Mouse (Mus musculus): ENCODE measurements around the gene Atpaf2. TPM values are rescaled to one million over a fixed set of nuclear protein-coding genes. Genes with fewer than 3 reads are reported as not detected.
"Not testable (repeated sequence)": the region's sequence is repeated elsewhere in the genome, so short reads cannot be mapped to it uniquely, and the experiment has no call there.

Atpaf2 gene
- polyA plus RNA-seq, 1 experiment from 2014 or later, result 30.7 TPM

GRCm38 (mm10) chr11:60444007-60444406, 25.8 kb upstream of the Atpaf2 start:
- WGBS, result 79% methylated on average over 4 of the region's 4 CpGs
- no peak overlapping the region for H3K4me3 ChIP-seq (ENCODE audit: low read depth, low read length)
- no peak for TF ChIP-seq CTCF (IDR thresholded peaks at IDR 0.05; ENCODE audit: low read depth)
- TF ChIP-seq EP300 (optimal IDR thresholded peaks at IDR 0.05), result no peak
- H3K9me3 ChIP-seq (ENCODE audit: control insufficient read depth, low read length), result no peaks in the 10 kb centered on the region
- ATAC-seq (ENCODE audit: low FRiP score, low TSS enrichment) (no peak), DNase-seq (ENCODE audit: low spot score) (no peak)
- H3K27me3 ChIP-seq (ENCODE audit: control insufficient read depth, insufficient read depth, low read length), result no peaks in the 10 kb centered on the region
- H3K9ac ChIP-seq (ENCODE audit: low read length), result no peak overlapping the region
- no peak overlapping the region for H3K4me2 ChIP-seq (replicated peaks; ENCODE audit: low read depth)
- H3K27ac ChIP-seq (replicated peaks), result no peak overlapping the region
- no peaks in the 10 kb centered on the region for H3K4me1 ChIP-seq (replicated peaks; ENCODE audit: control insufficient read depth, insufficient read depth)
- H3K36me3 ChIP-seq (ENCODE audit: control insufficient read depth, insufficient read depth, low read length), result peaks cover 10% of the 10 kb centered on the region

- Histone ChIP-seq H3K27ac (replicated peaks) (no peak overlapping the region), H3K4me1 (replicated peaks; ENCODE audit: control insufficient read depth, insufficient read depth) (no peaks in the 10 kb centered on the region), H3K27me3 (ENCODE audit: control insufficient read depth, insufficient read depth, low read length) (no peaks in the 10 kb centered on the region), H3K36me3 (ENCODE audit: control insufficient read depth, insufficient read depth, low read length) (peaks cover 13% of the 10 kb centered on the region), H3K9ac (ENCODE audit: low read length) (no peak overlapping the region), H3K4me3 (ENCODE audit: low read depth, low read length) (no peak overlapping the region), H3K9me3 (ENCODE audit: control insufficient read depth, low read length) (no peaks in the 10 kb centered on the region), H3K4me2 (replicated peaks; ENCODE audit: low read depth) (no peak overlapping the region)
- 89% methylated on average over 6 of the region's 6 CpGs for WGBS
- TF ChIP-seq EP300 (optimal IDR thresholded peaks at IDR 0.05) (no peak), CTCF (IDR thresholded peaks at IDR 0.05; ENCODE audit: low read depth) (no peak)
- DNase-seq (ENCODE audit: low spot score), result no peak
- no peak for ATAC-seq (ENCODE audit: low FRiP score, low TSS enrichment)
Measured at GRCm38 (mm10) chr11:60442896-60443295, 24.6 kb upstream of the Atpaf2 start.

- Histone ChIP-seq H3K36me3 (ENCODE audit: control insufficient read depth, insufficient read depth, low read length) (peaks cover 18% of the 10 kb centered on the region), H3K4me2 (replicated peaks; ENCODE audit: low read depth) (no peak overlapping the region), H3K27ac (replicated peaks) (no peak overlapping the region), H3K4me3 (ENCODE audit: low read depth, low read length) (no peak overlapping the region), H3K27me3 (ENCODE audit: control insufficient read depth, insufficient read depth, low read length) (no peaks in the 10 kb centered on the region), H3K9ac (ENCODE audit: low read length) (no peak overlapping the region), H3K9me3 (ENCODE audit: control insufficient read depth, low read length) (no peaks in the 10 kb centered on the region), H3K4me1 (replicated peaks; ENCODE audit: control insufficient read depth, insufficient read depth) (no peaks in the 10 kb centered on the region)
- ATAC-seq (ENCODE audit: low FRiP score, low TSS enrichment) (no peak), DNase-seq (ENCODE audit: low spot score) (no peak)
- 43% methylated on average over 7 of the region's 7 CpGs for WGBS
- TF ChIP-seq EP300 (optimal IDR thresholded peaks at IDR 0.05) (no peak), CTCF (IDR thresholded peaks at IDR 0.05; ENCODE audit: low read depth) (no peak)
Measured at GRCm38 (mm10) chr11:60440176-60440575, 21.9 kb upstream of the Atpaf2 start.

DNA sequence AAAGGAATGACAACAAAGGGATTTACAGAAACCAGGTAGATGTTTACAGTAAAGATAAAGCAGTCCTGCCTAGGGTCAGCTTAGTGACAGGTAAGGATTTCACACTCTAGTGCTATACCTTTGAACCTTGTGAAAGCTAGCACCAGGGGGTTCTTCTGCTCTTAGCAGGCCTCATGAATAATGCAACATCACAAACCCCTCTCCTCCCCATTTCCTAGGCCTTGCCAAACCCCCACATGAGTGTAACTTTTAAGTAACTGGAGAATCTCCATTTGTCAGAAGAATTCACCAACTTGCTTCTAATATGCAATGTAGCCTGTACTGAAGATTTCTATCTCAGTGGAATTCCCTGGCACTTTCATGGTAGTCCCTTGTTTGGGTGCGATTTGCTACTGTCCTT, 21.4 kb upstream of the Atpaf2 start:
- H3K36me3 ChIP-seq (ENCODE audit: control insufficient read depth, insufficient read depth, low read length), result peaks cover 18% of the 10 kb centered on the region
- not testable (repeated sequence) for H3K9me3 ChIP-seq (ENCODE audit: control insufficient read depth, low read length); H3K4me1 ChIP-seq (replicated peaks; ENCODE audit: control insufficient read depth, insufficient read depth); H3K4me3 ChIP-seq (ENCODE audit: low read depth, low read length); H3K27ac ChIP-seq (replicated peaks); ATAC-seq (ENCODE audit: low FRiP score, low TSS enrichment); H3K9ac ChIP-seq (ENCODE audit: low read length); H3K4me2 ChIP-seq (replicated peaks; ENCODE audit: low read depth); DNase-seq (ENCODE audit: low spot score); H3K27me3 ChIP-seq (ENCODE audit: control insufficient read depth, insufficient read depth, low read length)
- WGBS, result 24% methylated on average over 1 of the region's 1 CpGs

DNA sequence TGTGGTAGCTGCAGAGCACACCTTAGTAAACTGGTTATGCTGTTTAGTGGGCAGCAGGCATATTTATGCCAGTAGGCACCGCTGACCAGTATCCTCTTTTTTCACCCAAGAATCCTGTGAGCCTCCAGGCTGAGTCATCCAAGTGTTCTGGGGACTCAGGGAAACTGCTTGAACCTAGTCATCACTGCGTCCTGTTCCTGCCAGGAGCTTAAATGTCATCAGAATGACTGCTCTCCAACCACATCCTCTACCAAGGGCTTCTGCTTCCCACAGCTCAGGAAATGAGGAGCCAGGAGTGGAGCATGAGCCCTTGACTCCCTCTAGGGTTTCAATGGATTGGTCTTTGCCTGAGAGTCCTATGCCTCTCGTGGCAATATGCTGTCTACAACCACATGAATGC, 18.4 kb upstream of the Atpaf2 start:
- no peaks in the 10 kb centered on the region for H3K9me3 ChIP-seq (ENCODE audit: control insufficient read depth, low read length)
- no peak overlapping the region for H3K4me2 ChIP-seq (replicated peaks; ENCODE audit: low read depth)
- no peak overlapping the region for H3K9ac ChIP-seq (ENCODE audit: low read length)
- H3K27me3 ChIP-seq (ENCODE audit: control insufficient read depth, insufficient read depth, low read length), result no peaks in the 10 kb centered on the region
- H3K4me1 ChIP-seq (replicated peaks; ENCODE audit: control insufficient read depth, insufficient read depth), result no peaks in the 10 kb centered on the region
- H3K27ac ChIP-seq (replicated peaks), result no peak overlapping the region
- no peak overlapping the region for H3K4me3 ChIP-seq (ENCODE audit: low read depth, low read length)
- no peak for ATAC-seq (ENCODE audit: low FRiP score, low TSS enrichment)
- TF ChIP-seq CTCF (IDR thresholded peaks at IDR 0.05; ENCODE audit: low read depth), result no peak
- no peak for TF ChIP-seq EP300 (optimal IDR thresholded peaks at IDR 0.05)
- H3K36me3 ChIP-seq (ENCODE audit: control insufficient read depth, insufficient read depth, low read length), result peaks cover 23% of the 10 kb centered on the region
- DNase-seq (ENCODE audit: low spot score), result no peak
- WGBS, result 87% methylated on average over 3 of the region's 3 CpGs

GRCm38 (mm10) chr11:60435133-60435532, 16.9 kb upstream of the Atpaf2 start:
- H3K27me3 ChIP-seq (ENCODE audit: control insufficient read depth, insufficient read depth, low read length), result no peaks in the 10 kb centered on the region
- ATAC-seq (ENCODE audit: low FRiP score, low TSS enrichment), result no peak
- 96% methylated on average over 1 of the region's 1 CpGs for WGBS
- no peaks in the 10 kb centered on the region for H3K9me3 ChIP-seq (ENCODE audit: control insufficient read depth, low read length)
- no peaks in the 10 kb centered on the region for H3K4me1 ChIP-seq (replicated peaks; ENCODE audit: control insufficient read depth, insufficient read depth)
- no peak for DNase-seq (ENCODE audit: low spot score)
- TF ChIP-seq EP300 (optimal IDR thresholded peaks at IDR 0.05), result no peak
- TF ChIP-seq CTCF (IDR thresholded peaks at IDR 0.05; ENCODE audit: low read depth), result no peak
- peaks cover 18% of the 10 kb centered on the region for H3K36me3 ChIP-seq (ENCODE audit: control insufficient read depth, insufficient read depth, low read length)
- no peak overlapping the region for H3K4me2 ChIP-seq (replicated peaks; ENCODE audit: low read depth)
- no peak overlapping the region for H3K9ac ChIP-seq (ENCODE audit: low read length)
- H3K27ac ChIP-seq (replicated peaks), result no peak overlapping the region
- no peak overlapping the region for H3K4me3 ChIP-seq (ENCODE audit: low read depth, low read length)
